Mouse (Mus musculus) kidney, adult 2 months (tissue): ENCODE measurements around the gene Foxi1.

Experiments used
- CTCF ChIP-seq: fragments of 200-500 bp; conservative IDR thresholded peaks from 2 replicates; pipeline ENCODE4 v1.5.1; 2011; ENCODE audit warnings: low read depth, mild to moderate bottlenecking, control low read depth, low read length, moderate library complexity, mixed read lengths; ENCODE audit not compliant: insufficient read depth, insufficient read length
- POLR2A ChIP-seq: fragments of 200-500 bp; IDR thresholded peaks from one replicate; pipeline ENCODE4 v1.6.1; 2011; ENCODE audit warnings: low read depth, low read length, control low read depth

DNA sequence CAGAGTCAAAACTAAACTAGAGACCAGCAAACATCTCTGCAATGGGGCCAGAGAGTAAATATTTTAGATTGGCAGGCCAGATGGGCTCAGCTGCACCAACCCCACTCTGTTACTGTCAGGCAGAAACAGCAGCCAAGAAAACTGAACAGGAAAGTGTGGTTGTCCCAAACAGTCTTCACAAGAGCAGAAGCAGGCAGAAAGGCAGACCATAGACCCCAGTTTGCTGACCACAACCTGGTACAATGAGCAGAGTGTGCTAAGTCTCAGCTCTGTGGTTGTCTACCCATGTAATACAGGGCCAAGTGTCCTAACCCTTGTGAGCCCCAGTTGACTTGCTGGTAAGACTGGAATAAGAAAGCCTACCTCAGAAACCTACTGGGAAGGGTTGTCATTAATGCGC lies 32.4 kb upstream of the Foxi1 start:
- TF ChIP-seq POLR2A: no peak
- no peak for TF ChIP-seq CTCF
